Mouse (Mus musculus): ENCODE data around the gene Styx. TPM values are rescaled to one million over a fixed set of nuclear protein-coding genes. Genes with fewer than 3 reads are reported as not detected.
"Not testable (repeated sequence)": the region's sequence is repeated elsewhere in the genome, so short reads cannot be mapped to it uniquely, and the experiment has no call there.

The Styx gene
- polyA plus RNA-seq, 1 experiment from 2014 or later: 64.0 TPM

- Histone ChIP-seq H3K4me2 (ENCODE audit: low read length) (peak overlapping the region; percentile 54), H3K9ac (ENCODE audit: low read depth, low read length) (no peak overlapping the region), H3K9me3 (replicated peaks; ENCODE audit: control insufficient read depth, low read length, poor library complexity, severe bottlenecking) (no peaks in the 10 kb centered on the region), H3K36me3 (ENCODE audit: control insufficient read depth, insufficient read depth, low read length) (peaks cover 2% of the 10 kb centered on the region; the same call in 1 of the 2 replicates), H3K4me3 (ENCODE audit: low read depth, low read length) (peak overlapping the region; percentile 87), H3K27me3 (ENCODE audit: control insufficient read depth, insufficient read depth, low read depth, low read length) (no peaks in the 10 kb centered on the region), H3K4me1 (ENCODE audit: control insufficient read depth, insufficient read depth, low read length) (peaks cover 12% of the 10 kb centered on the region), H3K27ac (ENCODE audit: low read length) (no peak overlapping the region)
- no peak for ATAC-seq
- 15% methylated on average over 2 of the region's 2 CpGs for WGBS
Measured at GRCm38 (mm10) chr14:45387480-45387879, 36.6 kb downstream of the Styx start.

DNA sequence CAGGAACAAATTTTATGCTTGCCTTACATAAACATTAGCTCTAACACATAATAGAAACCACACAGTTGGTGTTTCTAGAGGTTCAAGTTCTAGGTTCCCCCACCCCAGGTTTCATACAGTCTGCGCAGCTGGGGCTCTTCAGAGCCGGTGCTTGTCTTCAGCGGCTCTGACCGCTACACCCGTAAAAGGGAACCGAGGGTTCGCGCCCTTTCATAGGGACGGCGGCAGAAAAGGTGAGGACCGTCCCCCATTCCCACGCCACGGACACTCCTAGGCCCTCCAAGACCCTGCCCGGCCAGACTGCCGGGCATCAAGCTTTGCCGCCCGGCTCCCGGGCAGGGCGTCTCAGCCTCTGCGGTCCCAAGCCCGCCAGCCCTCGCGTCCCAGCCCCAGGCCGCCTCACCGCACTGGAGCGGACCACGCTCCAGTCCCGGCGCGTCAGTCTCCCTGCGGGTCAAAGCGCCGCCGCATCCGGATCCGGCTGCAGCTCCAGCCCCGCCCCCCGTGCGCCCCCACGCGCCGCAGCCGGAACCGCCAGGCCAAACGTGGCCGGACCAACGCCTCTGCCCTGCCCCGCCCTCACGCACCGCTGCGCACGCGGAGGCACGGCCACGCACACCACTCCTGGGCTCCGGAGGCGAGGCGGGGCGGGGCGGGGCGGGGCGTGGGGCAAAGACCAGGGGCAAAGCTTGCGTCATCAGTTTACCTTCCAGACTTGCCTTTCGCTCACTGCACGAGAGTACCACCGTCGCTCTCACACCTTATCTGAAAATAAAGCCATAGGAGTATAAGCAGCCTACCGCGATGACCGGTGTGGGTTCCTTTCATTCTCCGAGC lies 37.7 kb downstream of the Styx start:
- Histone ChIP-seq H3K9ac (ENCODE audit: low read depth, low read length) (peak overlapping the region; percentile 93), H3K9me3 (replicated peaks; ENCODE audit: control insufficient read depth, low read length, poor library complexity, severe bottlenecking) (no peaks in the 10 kb centered on the region), H3K4me3 (ENCODE audit: low read depth, low read length) (peak overlapping the region; percentile 87), H3K4me2 (ENCODE audit: low read length) (peak overlapping the region; percentile 54), H3K36me3 (ENCODE audit: control insufficient read depth, insufficient read depth, low read length) (no peaks in the 10 kb centered on the region), H3K27ac (ENCODE audit: low read length) (peak overlapping the region; percentile 65), H3K27me3 (ENCODE audit: control insufficient read depth, insufficient read depth, low read depth, low read length) (no peaks in the 10 kb centered on the region), H3K4me1 (ENCODE audit: control insufficient read depth, insufficient read depth, low read length) (peaks cover 12% of the 10 kb centered on the region)
- WGBS: under 1% methylated on average over 70 of the region's 71 CpGs
- ATAC-seq: peak; percentile 98

GRCm38 (mm10) chr14:45389194-45389593 lies 38.3 kb downstream of the Styx start:
- no peak; the same call in 1 of the 2 replicates for ATAC-seq
- Histone ChIP-seq H3K27ac (ENCODE audit: low read length) (peak overlapping the region; percentile 65), H3K9ac (ENCODE audit: low read depth, low read length) (peak overlapping the region; percentile 93), H3K4me2 (ENCODE audit: low read length) (peak overlapping the region; percentile 54), H3K27me3 (ENCODE audit: control insufficient read depth, insufficient read depth, low read depth, low read length) (no peaks in the 10 kb centered on the region), H3K9me3 (replicated peaks; ENCODE audit: control insufficient read depth, low read length, poor library complexity, severe bottlenecking) (no peaks in the 10 kb centered on the region), H3K4me1 (ENCODE audit: control insufficient read depth, insufficient read depth, low read length) (peaks cover 12% of the 10 kb centered on the region), H3K4me3 (ENCODE audit: low read depth, low read length) (peak overlapping the region; percentile 87), H3K36me3 (ENCODE audit: control insufficient read depth, insufficient read depth, low read length) (no peaks in the 10 kb centered on the region)
- 16% methylated on average over 3 of the region's 3 CpGs for WGBS

- no peaks in the 10 kb centered on the region for H3K27me3 ChIP-seq (ENCODE audit: control insufficient read depth, insufficient read depth, low read depth, low read length)
- no peak for ATAC-seq
- no peak overlapping the region for H3K27ac ChIP-seq (ENCODE audit: low read length)
- H3K4me2 ChIP-seq (ENCODE audit: low read length): no peak overlapping the region
- no peak overlapping the region for H3K9ac ChIP-seq (ENCODE audit: low read depth, low read length)
- 81% methylated on average over 3 of the region's 3 CpGs for WGBS
- no peaks in the 10 kb centered on the region for H3K4me1 ChIP-seq (ENCODE audit: control insufficient read depth, insufficient read depth, low read length)
- no peaks in the 10 kb centered on the region for H3K9me3 ChIP-seq (replicated peaks; ENCODE audit: control insufficient read depth, low read length, poor library complexity, severe bottlenecking)
- H3K36me3 ChIP-seq (ENCODE audit: control insufficient read depth, insufficient read depth, low read length): no peaks in the 10 kb centered on the region
- H3K4me3 ChIP-seq (ENCODE audit: low read depth, low read length): no peak overlapping the region
Measured at GRCm38 (mm10) chr14:45399836-45400235, 48.9 kb downstream of the Styx start.

DNA sequence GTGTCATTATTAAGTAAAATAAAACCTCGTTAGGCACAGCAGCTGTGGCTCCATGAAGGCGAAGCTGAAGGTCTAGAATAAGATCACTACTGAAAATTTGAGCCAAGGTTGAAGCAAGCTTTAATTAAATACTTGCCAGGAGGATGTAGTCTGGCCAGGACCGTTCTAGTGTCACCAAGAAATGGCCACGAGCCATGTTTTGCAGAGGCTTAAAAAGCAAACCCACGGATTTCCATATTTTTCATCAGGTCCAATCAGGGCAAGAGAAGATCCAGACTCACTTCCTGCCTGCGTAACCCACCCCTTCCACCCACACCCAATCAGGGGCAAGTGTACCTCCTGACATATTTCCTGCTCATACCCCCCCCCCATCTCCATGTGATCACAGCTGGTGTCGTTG lies 52.8 kb downstream of the Styx start:
- ATAC-seq: no peak
- Histone ChIP-seq H3K4me2 (ENCODE audit: low read length) (no peak overlapping the region), H3K4me1 (ENCODE audit: control insufficient read depth, insufficient read depth, low read length) (no peaks in the 10 kb centered on the region), H3K36me3 (ENCODE audit: control insufficient read depth, insufficient read depth, low read length) (no peaks in the 10 kb centered on the region), H3K27me3 (ENCODE audit: control insufficient read depth, insufficient read depth, low read depth, low read length) (no peaks in the 10 kb centered on the region), H3K9me3 (replicated peaks; ENCODE audit: control insufficient read depth, low read length, poor library complexity, severe bottlenecking) (no peaks in the 10 kb centered on the region), H3K9ac (ENCODE audit: low read depth, low read length) (no peak overlapping the region), H3K4me3 (ENCODE audit: low read depth, low read length) (no peak overlapping the region), H3K27ac (ENCODE audit: low read length) (no peak overlapping the region)
- 90% methylated on average over 7 of the region's 7 CpGs for WGBS

DNA sequence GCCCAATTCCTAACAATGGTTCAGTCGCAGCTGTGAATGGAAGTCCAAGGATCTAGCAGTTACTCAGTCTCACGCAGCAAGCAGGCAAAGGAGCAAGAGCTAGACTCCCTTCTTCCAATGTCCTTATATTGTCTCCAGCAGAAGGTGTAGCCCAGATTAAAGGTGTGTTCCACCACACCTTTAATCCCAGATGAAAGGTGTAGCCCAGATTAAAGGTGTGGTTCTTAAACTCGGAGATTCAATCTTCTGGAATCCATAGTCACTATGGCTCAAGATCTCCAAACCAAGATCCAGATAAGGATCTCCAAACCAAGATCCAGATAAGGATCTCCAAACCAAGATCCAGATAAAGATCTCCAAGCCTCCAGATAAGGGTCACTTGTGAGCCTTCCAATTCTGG lies 53.9 kb downstream of the Styx start, which contains the start of gene Gnpnat1:
TSS of gene Gnpnat1 (minus strand) at position 101 of the 400 bp plus-strand sequence.
- H3K9me3 ChIP-seq (replicated peaks; ENCODE audit: control insufficient read depth, low read length, poor library complexity, severe bottlenecking): not testable (repeated sequence)

GRCm38 (mm10) chr14:45416265-45416664 lies 65.4 kb downstream of the Styx start:
- H3K9ac ChIP-seq (ENCODE audit: low read depth, low read length): no peak overlapping the region
- no peak overlapping the region for H3K27ac ChIP-seq (ENCODE audit: low read length)
- H3K27me3 ChIP-seq (ENCODE audit: control insufficient read depth, insufficient read depth, low read depth, low read length): no peaks in the 10 kb centered on the region
- no peaks in the 10 kb centered on the region for H3K36me3 ChIP-seq (ENCODE audit: control insufficient read depth, insufficient read depth, low read length)
- H3K4me1 ChIP-seq (ENCODE audit: control insufficient read depth, insufficient read depth, low read length): no peaks in the 10 kb centered on the region
- no peak for ATAC-seq
- no peaks in the 10 kb centered on the region for H3K9me3 ChIP-seq (replicated peaks; ENCODE audit: control insufficient read depth, low read length, poor library complexity, severe bottlenecking)
- H3K4me3 ChIP-seq (ENCODE audit: low read depth, low read length): no peak overlapping the region
- 93% methylated on average over 4 of the region's 4 CpGs for WGBS
- H3K4me2 ChIP-seq (ENCODE audit: low read length): no peak overlapping the region

More for the DNA sequence above, 53.9 kb downstream of the Styx start, which contains the start of gene Gnpnat1:
- WGBS: 76% methylated on average over 2 of the region's 3 CpGs
- not testable (repeated sequence) for H3K4me2 ChIP-seq (ENCODE audit: low read length); H3K27ac ChIP-seq (ENCODE audit: low read length); ATAC-seq; H3K36me3 ChIP-seq (ENCODE audit: control insufficient read depth, insufficient read depth, low read length); H3K4me3 ChIP-seq (ENCODE audit: low read depth, low read length); H3K27me3 ChIP-seq (ENCODE audit: control insufficient read depth, insufficient read depth, low read depth, low read length); H3K4me1 ChIP-seq (ENCODE audit: control insufficient read depth, insufficient read depth, low read length); H3K9ac ChIP-seq (ENCODE audit: low read depth, low read length)

- Histone ChIP-seq H3K36me3 (ENCODE audit: control insufficient read depth, insufficient read depth, low read length) (no peaks in the 10 kb centered on the region), H3K4me3 (ENCODE audit: low read depth, low read length) (no peak overlapping the region), H3K9me3 (replicated peaks; ENCODE audit: control insufficient read depth, low read length, poor library complexity, severe bottlenecking) (no peaks in the 10 kb centered on the region), H3K27ac (ENCODE audit: low read length) (no peak overlapping the region), H3K9ac (ENCODE audit: low read depth, low read length) (no peak overlapping the region), H3K27me3 (ENCODE audit: control insufficient read depth, insufficient read depth, low read depth, low read length) (no peaks in the 10 kb centered on the region), H3K4me2 (ENCODE audit: low read length) (no peak overlapping the region), H3K4me1 (ENCODE audit: control insufficient read depth, insufficient read depth, low read length) (no peaks in the 10 kb centered on the region)
- 88% methylated on average over 3 of the region's 3 CpGs for WGBS
- ATAC-seq: no peak
Measured at GRCm38 (mm10) chr14:45418553-45418952, 67.7 kb downstream of the Styx start.

DNA sequence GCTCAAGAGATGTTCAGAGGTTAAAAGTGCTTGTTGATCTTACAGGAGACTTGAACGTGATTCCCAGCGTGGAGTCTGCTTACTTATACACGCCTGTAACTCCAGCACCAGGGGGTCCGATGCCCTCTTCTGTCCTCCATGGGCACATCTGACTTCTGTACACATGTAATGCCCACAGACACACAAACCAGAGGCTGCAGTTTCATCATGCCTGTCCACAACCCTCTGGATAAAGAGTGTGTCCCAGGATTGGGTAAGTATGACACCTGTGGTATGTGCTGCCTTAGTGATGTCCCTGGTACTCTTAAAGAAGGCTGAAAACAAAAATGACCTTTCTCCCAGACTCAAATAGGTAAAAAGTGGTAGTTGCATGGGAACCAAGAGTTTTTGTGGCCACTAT lies 68.4 kb downstream of the Styx start:
- WGBS: 76% methylated on average over 4 of the region's 4 CpGs
- ATAC-seq: no peak
- Histone ChIP-seq H3K27me3 (ENCODE audit: control insufficient read depth, insufficient read depth, low read depth, low read length) (no peaks in the 10 kb centered on the region), H3K4me1 (ENCODE audit: control insufficient read depth, insufficient read depth, low read length) (no peaks in the 10 kb centered on the region), H3K9ac (ENCODE audit: low read depth, low read length) (no peak overlapping the region), H3K36me3 (ENCODE audit: control insufficient read depth, insufficient read depth, low read length) (no peaks in the 10 kb centered on the region), H3K27ac (ENCODE audit: low read length) (no peak overlapping the region), H3K4me3 (ENCODE audit: low read depth, low read length) (no peak overlapping the region), H3K4me2 (ENCODE audit: low read length) (no peak overlapping the region), H3K9me3 (replicated peaks; ENCODE audit: control insufficient read depth, low read length, poor library complexity, severe bottlenecking) (no peaks in the 10 kb centered on the region)

Data from midbrain, embryonic 16.5 days (tissue).